Mouse (Mus musculus) cerebellum, adult 2 months (tissue): ENCODE measurements around the gene Samhd1. TPM values are rescaled to one million over a fixed set of nuclear protein-coding genes. Genes with fewer than 3 reads are reported as not detected.

ENCODE experiments used
- DNase-seq, 2 experiments: peaks; one replicate each; pipeline ENCODE4 v3.0.0; 2021
- H3K27ac ChIP-seq: fragments of 200-500 bp; 2 replicates; pipeline ENCODE4 v1.5.1; 2012; ENCODE audit warnings: low read length, control low read depth, inconsistent platforms; ENCODE audit not compliant: insufficient read depth
- H3K27me3 ChIP-seq: fragments of 200-500 bp; 2 replicates; pipeline ENCODE4 v1.6.1; 2012; ENCODE audit warnings: inconsistent platforms, mild to moderate bottlenecking, low read length, moderate library complexity; ENCODE audit not compliant: control insufficient read depth, insufficient read depth
- H3K4me1 ChIP-seq: fragments of 200-500 bp; 2 replicates; pipeline ENCODE4 v1.6.1; 2011; ENCODE audit warnings: low read length; ENCODE audit not compliant: control insufficient read depth, insufficient read depth
- H3K4me3 ChIP-seq: fragments of 200-500 bp; replicated peaks from 2 replicates; pipeline ENCODE3; 2011; ENCODE audit warnings: mild to moderate bottlenecking, low read depth, low read length, control low read depth; ENCODE audit not compliant: insufficient read depth
- CTCF ChIP-seq: fragments of 200-500 bp; IDR thresholded peaks from 2 replicates; pipeline ENCODE4 v1.5.1; 2011; ENCODE audit warnings: low read depth, mild to moderate bottlenecking, control low read depth, low read length, moderate library complexity, borderline replicate concordance; ENCODE audit not compliant: insufficient read depth
- POLR2A ChIP-seq: fragments of 200-500 bp; IDR thresholded peaks from 2 replicates; pipeline ENCODE4 v1.6.1; 2011; ENCODE audit warnings: low read length, control low read depth, borderline replicate concordance; ENCODE audit not compliant: insufficient read depth
- WGBS: fragments of 180-500 bp; shearing (Covaris S2); methylation state at CpG from one replicate; pipeline ENCODE4 v1.1.7; 2018; 5-methylcytosine and 5-hydroxymethylcytosine counted together
- polyA plus RNA-seq: library from polyadenylated mRNA; depleted of rRNA; stranded (reverse); fragments of >200 nt; gene quantifications from 2 replicates; pipeline ENCODE4 v1.2.3, GENCODE M21; 2012

The Samhd1 gene
- polyA plus RNA-seq, 1 experiment, result 22.4 TPM

- H3K27me3 ChIP-seq, result no peaks in the 10 kb centered on the region
- H3K4me3 ChIP-seq, result peak overlapping the region; percentile 86
- H3K4me1 ChIP-seq, result no peaks in the 10 kb centered on the region
- H3K27ac ChIP-seq, result no peak overlapping the region
- no peak for TF ChIP-seq CTCF
- TF ChIP-seq POLR2A, result no peak
- peak; percentile 8 to 20 for DNase-seq
- WGBS, result 70% methylated on average over 10 of the region's 10 CpGs
These were observed 560 bp upstream of the Samhd1 start for GRCm38 (mm10) chr2:157135529-157136120.

GRCm38 (mm10) chr2:157134479-157134931 is 560 bp downstream of the Samhd1 start:
- peak overlapping the region; percentile 86 for H3K4me3 ChIP-seq
- WGBS, result 1% methylated on average over 25 of the region's 25 CpGs
- no peaks in the 10 kb centered on the region for H3K4me1 ChIP-seq
- no peak for TF ChIP-seq CTCF
- TF ChIP-seq POLR2A, result no peak
- DNase-seq, result no peak
- H3K27me3 ChIP-seq, result no peaks in the 10 kb centered on the region
- no peak overlapping the region for H3K27ac ChIP-seq

DNA sequence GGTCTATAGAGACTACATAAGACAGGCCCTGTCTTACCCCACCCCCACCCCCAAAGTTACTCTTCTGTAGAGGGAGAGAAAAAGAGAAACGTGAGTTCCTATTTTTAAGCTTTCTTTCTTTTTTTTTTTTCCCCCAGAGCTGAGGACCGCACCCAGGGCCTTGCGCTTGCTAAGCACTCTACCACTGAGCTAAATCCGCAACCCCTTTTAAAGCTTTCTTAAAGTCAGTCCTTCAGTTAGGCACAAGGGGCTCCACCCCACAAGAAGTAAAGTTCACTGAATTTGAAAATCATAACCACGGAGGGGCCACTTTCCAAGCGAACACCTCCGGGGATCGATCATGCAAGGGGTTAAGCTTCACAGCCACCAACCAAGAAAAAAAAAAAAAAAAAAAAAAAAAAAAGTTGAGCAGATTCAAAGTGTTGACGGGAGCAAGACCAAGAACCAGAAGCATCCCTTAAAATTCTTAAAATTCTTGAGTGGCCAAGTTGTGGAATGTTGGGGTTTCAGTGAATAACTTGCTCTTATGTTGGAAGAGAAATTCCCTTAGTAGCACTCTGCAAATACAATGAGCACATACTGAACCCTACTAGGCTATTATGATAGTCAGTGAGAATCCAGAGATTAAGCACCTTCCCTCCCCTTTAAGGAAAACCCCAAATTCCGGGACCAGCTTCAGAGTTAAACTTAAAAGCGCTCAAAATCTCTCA is 1.1 kb downstream of the Samhd1 start:
- Histone ChIP-seq H3K27ac (no peak overlapping the region), H3K4me3 (peak overlapping the region; percentile 86), H3K27me3 (no peaks in the 10 kb centered on the region), H3K4me1 (no peaks in the 10 kb centered on the region)
- no peak for TF ChIP-seq POLR2A
- TF ChIP-seq CTCF, result no peak
- 44% methylated on average over 11 of the region's 11 CpGs for WGBS
- no peak for DNase-seq

- DNase-seq, result no peak
- WGBS, result 77% methylated on average over 3 of the region's 3 CpGs
- no peaks in the 10 kb centered on the region for H3K4me1 ChIP-seq
- H3K27me3 ChIP-seq, result no peaks in the 10 kb centered on the region
- no peak for TF ChIP-seq CTCF
- TF ChIP-seq POLR2A, result no peak
- H3K27ac ChIP-seq, result no peak overlapping the region
- no peak overlapping the region for H3K4me3 ChIP-seq
These were observed 2.2 kb downstream of the Samhd1 start for GRCm38 (mm10) chr2:157132686-157133540.

GRCm38 (mm10) chr2:157132086-157132485 is 3.0 kb downstream of the Samhd1 start:
- H3K4me3 ChIP-seq, result no peak overlapping the region
- DNase-seq, result no peak
- TF ChIP-seq POLR2A (no peak), CTCF (no peak)
- H3K4me1 ChIP-seq, result no peaks in the 10 kb centered on the region
- H3K27ac ChIP-seq, result no peak overlapping the region
- H3K27me3 ChIP-seq, result no peaks in the 10 kb centered on the region
- 100% methylated on average over 1 of the region's 1 CpGs for WGBS

DNA sequence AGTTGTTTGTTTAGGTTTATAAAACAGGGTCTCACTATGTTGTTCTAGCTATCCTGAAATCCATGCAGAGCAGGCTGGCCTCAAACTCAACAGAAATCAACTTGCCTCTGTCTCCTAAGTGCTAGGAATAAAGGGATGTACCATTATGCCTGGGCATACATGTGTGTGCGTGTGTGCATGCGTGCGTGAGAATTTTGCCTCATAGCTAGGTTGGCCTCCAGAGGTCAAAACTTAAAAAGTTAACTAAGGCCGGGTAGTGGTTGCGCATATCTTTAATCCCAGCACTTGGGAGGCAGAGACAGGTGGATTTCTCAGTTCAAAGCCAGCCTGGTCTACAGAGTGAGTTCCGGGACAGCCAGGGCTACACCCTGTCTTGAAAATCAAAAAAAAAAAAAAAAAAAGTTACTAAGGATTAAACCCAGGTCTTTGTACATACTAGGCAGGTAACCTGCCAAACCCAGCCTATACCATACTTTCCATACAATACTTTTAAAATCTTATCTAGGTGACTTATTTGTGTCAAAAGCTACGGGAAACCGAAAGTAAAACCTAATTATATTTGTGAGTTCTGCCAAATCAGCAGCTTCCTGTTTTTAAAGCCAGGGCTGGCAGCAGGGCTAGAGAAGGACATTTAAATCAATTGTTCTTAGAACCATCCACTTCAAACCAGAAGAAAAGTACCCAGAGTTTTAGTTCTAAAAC is 4.1 kb downstream of the Samhd1 start:
- 86% methylated on average over 8 of the region's 8 CpGs for WGBS
- no peaks in the 10 kb centered on the region for H3K27me3 ChIP-seq

GRCm38 (mm10) chr2:157129601-157130164 is 5.4 kb downstream of the Samhd1 start:
- TF ChIP-seq CTCF (no peak), POLR2A (no peak)
- H3K4me1 ChIP-seq, result no peaks in the 10 kb centered on the region
- 88% methylated on average over 11 of the region's 11 CpGs for WGBS
- H3K27ac ChIP-seq, result no peak overlapping the region
- H3K27me3 ChIP-seq, result no peaks in the 10 kb centered on the region
- DNase-seq, result no peak
- H3K4me3 ChIP-seq, result no peak overlapping the region

More for the DNA sequence above, 4.1 kb downstream of the Samhd1 start:
- TF ChIP-seq CTCF, result no peak
- Histone ChIP-seq H3K4me1 (no peaks in the 10 kb centered on the region), H3K27ac (no peak overlapping the region), H3K4me3 (no peak overlapping the region)
- no peak for DNase-seq
